Mouse (Mus musculus) testis, adult 2 months (tissue): ENCODE results near the gene Ngdn.

Experiments used
- CTCF ChIP-seq: fragments of 200-500 bp; IDR thresholded peaks from 2 replicates; pipeline ENCODE4 v1.5.1; 2012; ENCODE audit warnings: low read depth, mild to moderate bottlenecking, inconsistent platforms, low read length, moderate library complexity; ENCODE audit not compliant: control insufficient read depth, insufficient read depth, insufficient replicate concordance
- POLR2A ChIP-seq: fragments of 200-500 bp; IDR thresholded peaks from 2 replicates; pipeline ENCODE4 v1.6.1; 2012; ENCODE audit warnings: low read depth, mild to moderate bottlenecking, inconsistent platforms, low read length, moderate library complexity; ENCODE audit not compliant: control insufficient read depth

DNA sequence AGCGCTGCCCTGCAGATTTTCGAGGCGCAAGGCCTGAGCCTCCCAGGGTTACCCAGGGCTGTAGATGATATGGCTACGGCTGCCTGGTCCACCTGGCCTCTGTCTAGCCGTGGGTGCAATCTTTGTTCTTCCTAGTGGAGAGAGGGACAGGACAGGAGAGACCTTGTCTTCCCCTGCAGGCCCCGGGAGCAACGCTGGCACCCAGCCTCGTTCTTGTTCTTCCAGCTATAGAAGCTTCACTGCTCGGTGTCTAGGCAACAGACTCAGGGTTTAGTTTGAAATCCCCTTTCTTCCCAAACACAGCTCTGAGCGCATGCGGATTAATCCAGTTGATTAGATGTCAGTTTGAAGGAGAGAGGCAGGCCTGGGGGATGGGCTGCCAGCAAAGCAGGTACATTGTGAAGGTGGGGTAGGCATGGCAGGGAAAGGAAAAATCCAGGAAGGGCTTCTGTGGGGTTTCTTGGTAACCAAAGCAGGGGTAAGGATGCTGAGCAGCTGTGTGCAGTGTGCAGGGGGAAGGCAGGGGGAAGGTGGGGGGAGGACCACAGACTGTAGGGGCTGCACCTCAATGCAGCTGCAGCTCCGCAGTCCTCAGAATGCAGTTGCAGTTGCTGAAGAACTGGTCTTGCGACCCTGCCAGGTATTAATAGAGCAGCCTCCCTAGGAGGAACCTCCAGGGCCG, 19.7 kb upstream of the Ngdn start:
- TF ChIP-seq POLR2A, result no peak
- no peak for TF ChIP-seq CTCF
